Mouse (Mus musculus): Measurements from ENCODE around the gene Gm20388.

Gene Gm20388

DNA sequence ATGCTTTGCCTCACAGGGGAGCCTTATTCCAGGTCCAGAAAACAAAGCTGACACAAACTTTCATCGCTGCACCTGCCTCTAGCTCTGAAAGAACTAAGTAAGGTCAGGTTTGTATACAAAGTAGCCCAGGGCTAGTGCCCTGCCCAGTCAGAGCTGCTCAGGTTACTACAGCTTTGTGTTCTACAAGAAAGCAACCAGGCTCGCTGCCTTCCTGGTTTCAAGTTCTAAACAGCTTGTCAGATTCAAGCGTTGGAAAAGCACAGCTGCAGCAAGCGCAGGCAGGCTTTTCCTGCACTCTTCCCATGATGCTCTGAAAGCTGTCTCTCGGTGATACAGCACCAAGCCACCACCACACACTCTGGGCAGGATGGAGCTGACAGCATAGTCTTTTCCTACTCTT is 4286.2 kb downstream of the Gm20388 start:
- no peak for DNase-seq (ENCODE audit: low spot score)

GRCm38 (mm10) chr8:124198230-124198629 is 4287.6 kb downstream of the Gm20388 start:
- no peak for DNase-seq (ENCODE audit: low spot score)

GRCm38 (mm10) chr8:124200400-124200799 is 4289.8 kb downstream of the Gm20388 start:
- peak; percentile 18 for DNase-seq (ENCODE audit: low spot score)

GRCm38 (mm10) chr8:124201706-124202105 is 4291.1 kb downstream of the Gm20388 start:
- DNase-seq (ENCODE audit: low spot score) = no peak

- no peak for DNase-seq (ENCODE audit: low spot score)
Measured at GRCm38 (mm10) chr8:124202895-124203294, 4292.3 kb downstream of the Gm20388 start.

- DNase-seq (ENCODE audit: low spot score) = no peak
Measured at GRCm38 (mm10) chr8:124204001-124204601, 4293.5 kb downstream of the Gm20388 start.

- DNase-seq (ENCODE audit: low spot score) = no peak
Measured at GRCm38 (mm10) chr8:124212148-124212547, 4301.5 kb downstream of the Gm20388 start.

- DNase-seq (ENCODE audit: low spot score) = no peak
Measured at GRCm38 (mm10) chr8:124216951-124217350, 4306.3 kb downstream of the Gm20388 start.

DNA sequence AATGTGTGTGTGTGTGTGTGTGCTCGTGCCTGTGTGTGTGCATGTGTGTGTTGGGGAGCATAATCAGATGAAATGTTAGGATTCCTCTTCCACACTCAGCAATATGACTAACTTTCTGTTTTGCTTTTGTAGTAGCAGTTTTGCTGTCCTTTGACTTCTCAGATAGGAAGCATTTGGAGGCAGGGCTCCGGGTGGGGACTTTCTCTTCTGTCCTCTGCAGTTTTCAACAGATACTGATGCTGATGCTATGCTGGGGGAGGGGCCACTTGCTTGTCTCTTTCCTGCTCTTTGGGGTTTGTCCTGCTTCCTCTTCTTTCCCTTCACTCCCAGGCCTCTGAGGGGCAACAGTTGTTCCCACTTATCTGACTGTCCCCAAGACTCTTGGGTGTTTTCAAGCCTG is 4319.2 kb downstream of the Gm20388 start:
- DNase-seq (ENCODE audit: low spot score) = no peak

DNA sequence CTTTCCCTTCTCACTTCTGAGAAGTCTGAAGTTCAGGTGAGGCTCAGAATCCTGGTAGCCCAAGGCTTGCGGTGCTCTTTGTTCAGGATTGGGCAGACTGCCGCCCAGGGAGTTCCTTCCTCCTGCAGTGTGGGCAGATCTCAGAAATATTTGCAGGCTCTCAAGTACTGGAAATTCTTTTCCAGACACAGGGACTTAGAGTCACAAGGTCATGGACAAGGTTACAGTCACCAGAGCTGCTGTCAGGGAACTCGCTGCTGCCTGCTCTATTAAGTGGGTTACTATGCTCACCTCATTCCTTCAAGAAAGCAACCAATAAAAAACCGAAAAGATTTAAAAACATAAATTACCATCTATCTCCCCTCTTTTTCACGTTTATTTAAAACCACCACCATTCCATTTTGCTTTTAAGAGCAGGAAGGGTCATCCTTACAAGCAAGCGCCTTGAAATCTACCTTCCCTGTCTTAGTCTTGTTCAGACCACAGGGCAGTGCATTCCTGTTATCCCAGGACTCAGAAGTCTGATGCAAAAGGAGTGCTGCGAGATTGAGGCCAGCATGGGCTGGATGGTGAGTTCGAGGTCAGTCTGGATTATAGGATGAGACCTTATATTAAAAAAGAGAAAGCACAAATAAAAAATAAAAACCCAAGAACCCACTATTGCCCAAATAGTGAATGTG is 4320.0 kb downstream of the Gm20388 start:
- DNase-seq (ENCODE audit: low spot score) = no peak

DNA sequence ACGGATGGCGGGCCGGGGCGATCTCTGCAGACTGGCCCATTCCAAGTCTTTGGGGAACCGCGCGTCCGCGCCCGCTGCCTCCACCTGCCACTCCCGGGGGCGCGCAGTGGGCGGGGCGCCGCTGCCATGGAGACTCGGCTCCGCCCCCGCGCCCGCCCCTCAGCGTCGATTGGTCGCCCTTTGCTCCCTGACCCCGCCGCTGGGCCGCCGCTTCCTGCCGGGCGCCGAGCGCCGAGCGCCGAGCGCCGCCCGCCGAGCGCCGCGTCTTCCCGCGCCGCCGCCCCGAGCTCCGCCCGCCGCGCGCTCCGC is 4320.5 kb downstream of the Gm20388 start, which contains the start of gene Galnt2:
Gene Galnt2, plus strand, starts transcription at position 216 of the 309 bp plus-strand sequence.
- peak; percentile 91 for DNase-seq (ENCODE audit: low spot score)

DNA sequence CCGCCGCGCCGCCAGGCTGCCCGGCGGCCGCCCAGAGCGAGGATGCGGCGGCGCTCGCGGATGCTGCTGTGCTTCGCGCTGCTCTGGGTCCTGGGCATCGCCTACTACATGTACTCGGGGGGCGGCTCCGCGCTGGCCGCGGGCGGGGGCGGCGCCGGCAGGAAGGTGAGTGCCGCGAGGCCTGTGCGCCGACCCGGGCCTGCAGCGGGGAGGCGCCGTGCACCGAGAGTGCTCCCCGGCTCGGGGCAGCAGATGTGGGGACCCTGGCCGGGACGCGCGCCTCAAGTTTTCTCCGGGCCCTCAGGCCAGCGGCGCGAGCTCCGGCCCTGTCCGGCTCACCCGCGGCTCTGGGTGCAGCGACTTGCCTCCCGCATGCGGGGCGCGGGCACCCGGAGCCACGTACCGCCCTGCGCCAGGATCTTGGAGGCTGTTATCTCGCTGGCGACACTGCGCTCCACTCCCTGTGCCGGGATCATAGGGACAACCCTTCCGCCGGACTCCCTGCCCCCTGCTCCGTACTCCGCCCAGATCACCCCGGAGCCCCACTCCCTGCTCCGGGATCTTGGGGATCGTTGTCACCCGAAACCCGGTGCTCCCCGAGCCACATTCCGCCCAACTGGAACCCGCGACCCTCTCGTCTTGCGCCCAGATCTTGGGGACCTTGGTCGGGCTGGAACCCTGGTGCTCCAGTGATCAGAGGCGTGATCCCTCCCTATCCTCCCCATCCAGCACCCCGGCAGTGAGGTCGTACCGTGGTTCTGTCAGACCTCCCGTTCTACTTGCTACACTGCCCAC is 4321.0 kb downstream of the Gm20388 start:
- DNase-seq (ENCODE audit: low spot score) = no peak

DNA sequence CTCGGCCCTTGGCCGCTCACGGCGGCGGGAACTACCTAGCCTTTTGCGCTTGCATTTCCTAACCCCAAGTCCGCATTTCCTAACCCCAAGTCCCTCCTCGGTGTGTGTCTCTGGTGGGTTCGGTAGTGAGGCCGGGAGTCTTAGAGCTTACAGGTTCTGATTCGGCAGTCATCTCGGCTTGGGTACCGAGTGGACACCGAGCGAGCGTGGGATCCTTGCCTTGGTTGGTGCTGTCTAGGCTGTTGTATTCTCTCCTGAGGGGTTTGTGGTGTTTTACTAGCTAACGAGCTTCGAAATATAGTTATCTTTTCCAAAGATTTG is 4321.6 kb downstream of the Gm20388 start:
- no peak for DNase-seq (ENCODE audit: low spot score)

- no peak for DNase-seq (ENCODE audit: low spot score)
Measured at GRCm38 (mm10) chr8:124234496-124234895, 4323.9 kb downstream of the Gm20388 start.

DNA sequence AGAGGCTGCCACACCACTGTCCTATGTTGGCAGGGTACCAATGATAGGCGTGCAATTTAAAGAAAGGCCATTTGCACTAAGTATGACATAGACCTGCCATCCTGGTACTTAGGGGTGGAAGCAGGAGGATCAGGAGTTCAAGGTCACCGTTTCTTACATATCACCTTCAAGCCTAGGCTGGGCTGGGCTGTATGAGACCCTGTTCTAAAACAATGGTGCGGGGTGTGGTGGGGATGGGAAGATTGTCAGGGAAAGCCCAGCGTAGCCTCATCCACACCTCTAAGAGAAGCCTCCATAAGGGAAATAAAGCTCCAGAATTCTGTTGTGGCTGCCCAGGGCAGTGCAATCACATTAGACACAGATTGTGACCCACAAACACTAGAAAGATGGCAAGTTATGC is 4324.9 kb downstream of the Gm20388 start:
- no peak for DNase-seq (ENCODE audit: low spot score)

DNA sequence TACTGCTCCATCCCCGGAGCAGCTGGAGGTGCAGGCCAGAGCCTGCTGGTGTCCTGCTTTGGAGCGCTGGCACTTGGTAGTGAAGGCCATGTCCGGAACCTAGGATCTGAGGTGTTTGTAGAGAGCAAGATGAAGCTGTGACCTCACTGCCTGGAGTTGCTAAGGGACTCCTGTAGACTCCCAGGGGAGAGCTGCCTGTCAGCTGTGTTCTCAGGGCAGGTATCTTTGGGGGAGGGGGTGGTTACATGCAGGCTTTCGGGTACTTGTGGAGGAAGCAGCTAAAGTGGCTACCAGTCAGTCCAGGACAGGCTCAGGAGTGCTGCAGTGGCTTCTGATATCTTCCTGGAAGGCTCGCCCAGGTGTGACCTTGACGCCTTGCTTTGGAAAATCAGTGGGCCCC is 4328.7 kb downstream of the Gm20388 start:
- DNase-seq (ENCODE audit: low spot score) = no peak

- DNase-seq (ENCODE audit: low spot score) = no peak
Measured at GRCm38 (mm10) chr8:124240932-124241331, 4330.3 kb downstream of the Gm20388 start.

- DNase-seq (ENCODE audit: low spot score) = no peak
Measured at GRCm38 (mm10) chr8:124242208-124242607, 4331.6 kb downstream of the Gm20388 start.

- DNase-seq (ENCODE audit: low spot score) = no peak
Measured at GRCm38 (mm10) chr8:124242913-124243312, 4332.3 kb downstream of the Gm20388 start.

GRCm38 (mm10) chr8:124247581-124247980 is 4336.9 kb downstream of the Gm20388 start:
- DNase-seq (ENCODE audit: low spot score) = no peak

DNA sequence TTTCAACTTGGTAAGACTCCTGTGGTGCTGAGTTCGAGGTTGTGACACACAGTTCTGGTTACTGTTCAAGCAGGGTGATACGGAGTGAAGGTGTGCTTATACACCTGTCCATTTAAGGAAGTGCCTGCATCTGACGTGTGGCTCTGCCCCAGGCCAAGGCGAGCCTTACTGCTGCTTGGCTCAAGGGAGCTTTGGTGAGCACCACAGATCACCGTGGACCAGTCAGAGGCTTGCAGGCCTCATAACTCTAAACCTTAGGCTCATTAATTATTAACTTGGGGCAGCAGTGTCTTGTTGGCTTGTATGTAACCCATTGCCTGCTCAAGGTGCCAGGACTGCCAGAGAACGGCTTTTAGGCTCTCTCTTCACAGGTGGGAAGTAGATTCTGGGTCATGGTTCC is 4338.0 kb downstream of the Gm20388 start:
- no peak for DNase-seq (ENCODE audit: low spot score)

GRCm38 (mm10) chr8:124250255-124250654 is 4339.6 kb downstream of the Gm20388 start:
- DNase-seq (ENCODE audit: low spot score) = no peak

GRCm38 (mm10) chr8:124250785-124251184 is 4340.1 kb downstream of the Gm20388 start:
- DNase-seq (ENCODE audit: low spot score) = no peak
